Mouse (Mus musculus) embryonic facial prominence, embryonic 15.5 days (tissue): ENCODE measurements around the gene Mx1. TPM values are rescaled to one million over a fixed set of nuclear protein-coding genes. Genes with fewer than 3 reads are reported as not detected.

Experiments used
- ATAC-seq: fragments of 200-750 bp; cut with Nextera tagmentation; 2 replicates; pipeline ENCODE4 v1.8.0; 2017; ENCODE audit warnings: low read depth, moderate TSS enrichment; ENCODE audit not compliant: insufficient number of reproducible peaks, low FRiP score, low TSS enrichment
- H3K27ac ChIP-seq: fragments of 300-500 bp; sonication (generic); replicated peaks from 2 replicates; pipeline ENCODE4 v1.5.1; 2015; ENCODE audit warnings: mild to moderate bottlenecking, inconsistent platforms
- H3K27me3 ChIP-seq: fragments of 300-500 bp; sonication (generic); 2 replicates; pipeline ENCODE4 v1.6.1; 2015; ENCODE audit warnings: inconsistent platforms
- H3K36me3 ChIP-seq: fragments of 300-500 bp; sonication (generic); 2 replicates; pipeline ENCODE4 v1.6.1; 2015; ENCODE audit warnings: mild to moderate bottlenecking, inconsistent platforms
- H3K4me1 ChIP-seq: fragments of 300-500 bp; sonication (generic); 2 replicates; pipeline ENCODE4 v1.6.1; 2015; ENCODE audit warnings: inconsistent platforms
- H3K4me2 ChIP-seq: fragments of 300-500 bp; sonication (generic); replicated peaks from 2 replicates; pipeline ENCODE4 v1.6.1; 2015; ENCODE audit warnings: mild to moderate bottlenecking, inconsistent platforms
- H3K4me3 ChIP-seq: fragments of 300-500 bp; sonication (generic); replicated peaks from 2 replicates; pipeline ENCODE4 v1.5.1; 2015; ENCODE audit warnings: mild to moderate bottlenecking, inconsistent platforms
- H3K9ac ChIP-seq: fragments of 300-500 bp; sonication (generic); 2 replicates; pipeline ENCODE4 v1.6.1; 2015; ENCODE audit warnings: inconsistent platforms
- H3K9me3 ChIP-seq: fragments of 300-500 bp; sonication (generic); replicated peaks from 2 replicates; pipeline ENCODE4 v1.6.1; 2016; ENCODE audit warnings: inconsistent platforms
- WGBS: fragments of 180-500 bp; shearing (Covaris S2); methylation state at CpG from one replicate; pipeline ENCODE4 v1.1.7; 2015; 5-methylcytosine and 5-hydroxymethylcytosine counted together
- polyA plus RNA-seq: library from polyadenylated mRNA; unstranded; fragments of >200 nt; fragmentation: Nextera tagmentation; extraction: Ambion mirVana; gene quantifications from 2 replicates; pipeline ENCODE4 v1.2.1, GENCODE M21; 2015

Mx1 gene
- polyA plus RNA-seq, 1 experiment from 2014 or later, result 0.37 TPM

- Histone ChIP-seq H3K9me3 (no peaks in the 10 kb centered on the region), H3K4me1 (no peaks in the 10 kb centered on the region), H3K36me3 (no peaks in the 10 kb centered on the region), H3K4me2 (no peak overlapping the region), H3K9ac (no peak overlapping the region), H3K27me3 (no peaks in the 10 kb centered on the region), H3K27ac (no peak overlapping the region), H3K4me3 (no peak overlapping the region)
- no peak for ATAC-seq
- WGBS, result 50% methylated on average over 1 of the region's 1 CpGs
Observed at GRCm38 (mm10) chr16:97492369-97492768, 29.7 kb upstream of the Mx1 start.

GRCm38 (mm10) chr16:97478655-97479054 lies 15.9 kb upstream of the Mx1 start:
- Histone ChIP-seq H3K36me3 (no peaks in the 10 kb centered on the region), H3K9me3 (no peaks in the 10 kb centered on the region), H3K9ac (no peak overlapping the region), H3K27me3 (no peaks in the 10 kb centered on the region), H3K4me1 (no peaks in the 10 kb centered on the region), H3K4me2 (no peak overlapping the region), H3K4me3 (no peak overlapping the region), H3K27ac (no peak overlapping the region)
- 65% methylated on average over 2 of the region's 2 CpGs for WGBS
- ATAC-seq, result no peak

GRCm38 (mm10) chr16:97476524-97476923 lies 13.8 kb upstream of the Mx1 start:
- WGBS, result 89% methylated on average over 1 of the region's 1 CpGs
- no peak for ATAC-seq

GRCm38 (mm10) chr16:97475581-97475980 lies 12.9 kb upstream of the Mx1 start:
- WGBS, result 85% methylated on average over 3 of the region's 3 CpGs
- H3K36me3 ChIP-seq, result no peaks in the 10 kb centered on the region
- H3K9ac ChIP-seq, result no peak overlapping the region
- no peak for ATAC-seq
- no peak overlapping the region for H3K27ac ChIP-seq
- no peaks in the 10 kb centered on the region for H3K9me3 ChIP-seq
- H3K4me2 ChIP-seq, result no peak overlapping the region
- H3K27me3 ChIP-seq, result no peaks in the 10 kb centered on the region
- no peak overlapping the region for H3K4me3 ChIP-seq
- no peaks in the 10 kb centered on the region for H3K4me1 ChIP-seq

More at GRCm38 (mm10) chr16:97476524-97476923, 13.8 kb upstream of the Mx1 start:
- Histone ChIP-seq H3K9me3 (no peaks in the 10 kb centered on the region), H3K36me3 (no peaks in the 10 kb centered on the region), H3K4me2 (no peak overlapping the region), H3K4me1 (no peaks in the 10 kb centered on the region), H3K9ac (no peak overlapping the region), H3K4me3 (no peak overlapping the region), H3K27ac (no peak overlapping the region), H3K27me3 (no peaks in the 10 kb centered on the region)

- Histone ChIP-seq H3K36me3 (no peaks in the 10 kb centered on the region), H3K4me3 (no peak overlapping the region), H3K9me3 (no peaks in the 10 kb centered on the region), H3K9ac (no peak overlapping the region), H3K27ac (no peak overlapping the region), H3K4me1 (no peaks in the 10 kb centered on the region), H3K27me3 (no peaks in the 10 kb centered on the region), H3K4me2 (no peak overlapping the region)
- no peak for ATAC-seq
- 77% methylated on average over 2 of the region's 2 CpGs for WGBS
Observed at GRCm38 (mm10) chr16:97474671-97475070, 12.0 kb upstream of the Mx1 start.

- no peak for ATAC-seq
- Histone ChIP-seq H3K9ac (no peak overlapping the region), H3K27me3 (no peaks in the 10 kb centered on the region), H3K36me3 (no peaks in the 10 kb centered on the region), H3K4me1 (no peaks in the 10 kb centered on the region), H3K27ac (no peak overlapping the region), H3K4me3 (no peak overlapping the region), H3K9me3 (no peaks in the 10 kb centered on the region), H3K4me2 (no peak overlapping the region)
- WGBS, result 63% methylated on average over 4 of the region's 4 CpGs
Observed at GRCm38 (mm10) chr16:97467993-97468791, 5.5 kb upstream of the Mx1 start.

- Histone ChIP-seq H3K36me3 (no peaks in the 10 kb centered on the region), H3K4me2 (no peak overlapping the region), H3K9me3 (no peaks in the 10 kb centered on the region), H3K27ac (no peak overlapping the region), H3K27me3 (no peaks in the 10 kb centered on the region), H3K4me3 (no peak overlapping the region), H3K9ac (no peak overlapping the region), H3K4me1 (peaks cover 7% of the 10 kb centered on the region)
- no peak for ATAC-seq
- 69% methylated on average over 3 of the region's 3 CpGs for WGBS
Observed at GRCm38 (mm10) chr16:97467472-97467871, 4.8 kb upstream of the Mx1 start.

GRCm38 (mm10) chr16:97466182-97466957 lies 3.7 kb upstream of the Mx1 start:
- Histone ChIP-seq H3K27ac (no peak overlapping the region), H3K9me3 (no peaks in the 10 kb centered on the region), H3K9ac (no peak overlapping the region), H3K4me3 (no peak overlapping the region), H3K27me3 (no peaks in the 10 kb centered on the region), H3K36me3 (no peaks in the 10 kb centered on the region), H3K4me1 (peaks cover 14% of the 10 kb centered on the region), H3K4me2 (no peak overlapping the region)
- WGBS, result 51% methylated on average over 4 of the region's 4 CpGs
- ATAC-seq, result no peak

- Histone ChIP-seq H3K27me3 (no peaks in the 10 kb centered on the region), H3K4me3 (no peak overlapping the region), H3K27ac (no peak overlapping the region), H3K4me1 (peaks cover 14% of the 10 kb centered on the region), H3K9ac (no peak overlapping the region), H3K9me3 (no peaks in the 10 kb centered on the region), H3K36me3 (no peaks in the 10 kb centered on the region), H3K4me2 (no peak overlapping the region)
- WGBS, result 67% methylated on average over 2 of the region's 2 CpGs
- no peak for ATAC-seq
Observed at GRCm38 (mm10) chr16:97461271-97461670, 1.4 kb downstream of the Mx1 start.

- Histone ChIP-seq H3K27ac (no peak overlapping the region), H3K9ac (no peak overlapping the region), H3K4me1 (peaks cover 14% of the 10 kb centered on the region), H3K27me3 (no peaks in the 10 kb centered on the region), H3K4me2 (no peak overlapping the region), H3K4me3 (no peak overlapping the region), H3K36me3 (no peaks in the 10 kb centered on the region), H3K9me3 (no peaks in the 10 kb centered on the region)
- ATAC-seq, result no peak
- 85% methylated on average over 1 of the region's 1 CpGs for WGBS
Observed at GRCm38 (mm10) chr16:97459831-97460230, 2.9 kb downstream of the Mx1 start.

- no peak overlapping the region for H3K4me3 ChIP-seq
- ATAC-seq, result no peak
- no peaks in the 10 kb centered on the region for H3K4me1 ChIP-seq
- no peak overlapping the region for H3K9ac ChIP-seq
- H3K4me2 ChIP-seq, result no peak overlapping the region
- no peaks in the 10 kb centered on the region for H3K36me3 ChIP-seq
- H3K9me3 ChIP-seq, result no peaks in the 10 kb centered on the region
- H3K27me3 ChIP-seq, result no peaks in the 10 kb centered on the region
- no peak overlapping the region for H3K27ac ChIP-seq
Observed at GRCm38 (mm10) chr16:97447386-97447785, 15.3 kb downstream of the Mx1 start.
